Mouse (Mus musculus) urinary bladder, postnatal 36 days (tissue): ENCODE data around the gene Csad.
"Not testable (repeated sequence)": the region's sequence is repeated elsewhere in the genome, so short reads cannot be mapped to it uniquely, and the experiment has no call there.

Experiments
- DNase-seq, 2 experiments: peaks; one replicate each; pipeline ENCODE4 v3.0.0; 2022; ENCODE audit warnings: low spot score in 2 of 2, mixed read lengths in 1 of 2

Csad gene

GRCm38 (mm10) chr15:102165468-102166100, 38.9 kb downstream of the Csad start:
- no peak for DNase-seq

- no peak for DNase-seq
Observed at GRCm38 (mm10) chr15:102163900-102164693, 40.4 kb downstream of the Csad start.

DNA sequence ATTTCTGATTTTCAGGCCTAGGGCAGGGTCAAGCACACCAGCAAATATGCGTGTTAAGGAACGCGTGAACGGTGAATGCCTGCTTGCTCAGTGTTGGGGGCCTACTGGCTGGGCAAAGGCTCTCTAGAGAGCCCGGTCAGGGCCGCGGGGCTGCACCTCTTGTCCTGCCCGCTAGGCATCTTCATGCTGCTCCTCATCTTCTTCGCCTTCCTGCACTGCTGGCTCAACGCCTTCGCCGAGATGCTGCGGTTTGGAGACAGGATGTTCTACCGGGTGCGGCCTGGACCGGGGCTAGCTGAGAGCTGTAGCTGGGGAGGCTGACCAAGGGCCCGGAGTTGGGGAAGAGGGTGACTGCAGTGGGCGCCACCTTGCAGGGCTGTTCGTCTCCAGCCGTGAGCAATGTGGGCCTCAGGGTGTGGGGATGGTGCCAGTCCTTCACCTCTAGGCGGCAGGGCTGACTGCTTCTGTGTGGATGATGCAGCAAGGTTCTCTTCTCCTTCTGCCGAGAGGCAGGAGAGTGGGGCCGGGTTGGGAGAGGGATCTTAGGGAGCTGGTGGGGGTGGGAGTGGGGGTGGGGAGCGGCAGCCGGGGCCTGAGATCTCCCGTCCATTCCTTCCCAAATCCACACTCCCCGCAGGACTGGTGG, 44.0 kb downstream of the Csad start:
- DNase-seq, result no peak

- no peak for DNase-seq
Observed at GRCm38 (mm10) chr15:102156836-102157235, 47.7 kb downstream of the Csad start.

DNA sequence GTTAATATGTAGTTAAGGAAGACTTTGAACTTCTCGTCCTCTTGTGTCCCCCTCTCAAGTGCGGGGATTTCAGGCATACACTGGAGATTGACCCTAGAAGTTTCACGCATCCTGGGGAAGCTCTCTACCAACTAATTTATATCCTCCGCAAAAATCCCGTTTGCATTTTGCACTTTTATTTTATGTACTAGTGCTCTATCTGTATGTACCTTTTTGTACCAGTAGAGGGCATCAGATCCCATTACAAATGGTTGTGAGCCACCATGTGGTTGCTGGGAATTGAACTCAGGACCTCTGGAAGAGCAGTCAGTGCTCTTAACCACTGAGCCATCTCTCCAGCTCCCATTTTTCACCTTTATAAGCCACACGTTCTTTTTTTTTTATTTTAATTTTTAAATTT, 49.5 kb downstream of the Csad start:
- DNase-seq, result not testable (repeated sequence)

GRCm38 (mm10) chr15:102152646-102153045, 51.9 kb downstream of the Csad start:
- DNase-seq, result no peak

DNA sequence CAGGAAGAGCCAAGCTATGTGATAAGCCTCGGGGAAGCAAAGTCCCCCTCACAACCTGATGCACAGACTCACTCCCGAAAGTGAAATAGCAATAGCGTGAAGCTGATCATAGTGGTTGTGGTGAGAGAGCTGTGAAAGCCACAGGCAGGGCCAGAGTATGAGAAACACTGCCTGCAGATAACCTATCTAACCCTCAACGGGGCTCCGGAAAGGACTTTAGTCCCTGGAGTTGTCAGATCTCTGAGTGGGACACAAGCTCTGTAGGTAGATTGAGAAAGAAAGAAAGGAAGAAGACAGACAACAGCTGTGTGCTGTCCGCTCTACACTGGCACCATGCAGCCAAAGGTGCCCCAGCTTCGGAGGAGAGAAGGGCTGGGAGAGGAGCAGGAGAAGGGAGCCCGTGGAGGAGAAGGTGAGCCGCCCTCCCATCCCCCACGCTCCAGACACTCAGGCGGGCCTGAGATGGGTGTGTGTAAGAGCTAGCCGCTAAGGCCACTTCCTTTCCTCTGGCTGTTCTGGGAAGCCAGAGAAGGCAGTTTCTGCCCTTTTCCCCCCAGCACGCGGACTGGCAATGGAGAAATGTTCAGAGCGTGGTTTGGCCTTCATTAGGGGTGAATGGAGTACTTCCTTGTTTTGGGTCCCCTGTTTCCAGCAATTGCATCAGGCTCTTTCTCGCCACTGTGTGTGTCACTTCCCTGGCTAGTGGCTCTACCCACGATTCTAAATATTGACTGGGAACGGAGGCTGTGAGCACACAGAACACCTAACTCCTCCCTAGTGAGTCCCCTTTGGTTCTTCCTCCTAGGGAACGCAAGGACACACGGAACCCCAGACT, 54.0 kb downstream of the Csad start, which contains the start of gene Soat2:
Soat2 (plus strand) TSS at position 226 of the 835 bp plus-strand sequence.
- DNase-seq, result peak; percentile 46 to 50

- no peak for DNase-seq
Observed at GRCm38 (mm10) chr15:102149561-102149960, 55.0 kb downstream of the Csad start.

- no peak for DNase-seq
Observed at GRCm38 (mm10) chr15:102147674-102148402, 56.7 kb downstream of the Csad start.

DNA sequence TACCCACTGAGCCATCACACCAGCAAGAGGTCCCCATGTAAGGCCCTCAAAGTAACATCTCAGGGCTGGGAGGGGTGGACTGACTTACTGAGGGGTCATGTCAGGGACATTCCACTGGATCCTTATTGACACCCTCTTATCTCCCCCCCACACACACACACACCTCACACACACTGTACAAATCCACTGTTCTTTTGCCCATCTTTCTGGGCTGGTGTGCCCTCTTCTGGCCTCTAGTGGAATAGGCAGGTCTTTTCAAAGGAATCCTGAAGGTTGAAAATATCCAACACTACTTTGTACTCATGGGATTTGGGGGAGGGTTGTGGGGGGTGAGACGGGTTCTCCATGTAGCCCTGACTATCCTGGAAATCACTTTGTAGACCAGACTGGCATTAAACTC, 57.6 kb downstream of the Csad start:
- DNase-seq, result peak; percentile 32 to 38

GRCm38 (mm10) chr15:102146089-102146488, 58.4 kb downstream of the Csad start:
- DNase-seq, result no peak

GRCm38 (mm10) chr15:102145330-102145729, 59.2 kb downstream of the Csad start:
- DNase-seq, result peak; percentile 48 to 71

DNA sequence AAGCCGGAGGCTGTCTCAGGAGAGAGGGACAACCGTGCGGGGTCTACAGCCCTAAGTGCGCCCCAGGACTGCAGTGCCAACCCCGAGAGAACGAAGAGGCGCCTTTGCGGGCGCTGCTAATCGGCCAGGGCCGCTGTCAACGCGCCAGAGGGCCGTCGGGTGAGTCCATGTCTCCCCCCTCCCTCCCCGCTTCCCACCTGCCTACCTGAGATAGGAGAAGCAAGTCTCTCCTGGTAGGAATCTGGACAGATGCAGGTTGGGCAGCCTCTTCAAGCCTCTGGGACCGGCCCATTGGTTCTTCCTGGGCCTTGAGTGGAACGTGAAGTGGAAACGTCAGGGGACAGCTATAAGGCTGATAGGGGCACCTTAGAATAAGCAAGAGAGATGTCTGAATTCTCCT, 59.8 kb downstream of the Csad start:
- DNase-seq, result no peak

DNA sequence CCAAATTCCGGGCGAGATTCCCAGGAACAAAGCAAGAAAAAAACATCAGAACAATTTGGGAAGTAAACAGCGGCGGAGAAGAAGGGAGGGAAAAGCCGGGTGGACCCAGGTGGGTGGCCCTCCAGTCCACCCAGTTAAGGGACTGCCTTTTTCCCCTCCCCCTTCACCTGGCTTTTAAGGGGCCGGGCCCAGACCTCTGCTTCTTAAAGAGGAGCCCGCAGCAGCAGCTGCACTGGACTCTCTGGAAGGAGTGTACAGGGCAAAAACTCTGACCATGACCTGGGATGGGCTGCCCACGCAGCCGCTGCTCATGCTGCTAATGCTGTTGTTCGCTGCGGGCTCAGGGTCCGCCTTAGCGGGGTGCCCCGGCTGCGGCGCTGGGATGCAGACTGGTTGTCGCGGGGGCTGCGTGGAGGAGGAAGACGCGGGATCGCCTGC, 60.2 kb downstream of the Csad start, which contains the start of gene Igfbp6:
Igfbp6 (plus strand) TSS at position 89 of the 438 bp plus-strand sequence.
- DNase-seq, result peak in 1 of 2 experiments; percentile 45

GRCm38 (mm10) chr15:102142914-102143912, 61.3 kb downstream of the Csad start:
- peak in 1 of 2 experiments; percentile 75 for DNase-seq

- no peak for DNase-seq
Observed at GRCm38 (mm10) chr15:102141120-102141519, 63.4 kb downstream of the Csad start.

DNA sequence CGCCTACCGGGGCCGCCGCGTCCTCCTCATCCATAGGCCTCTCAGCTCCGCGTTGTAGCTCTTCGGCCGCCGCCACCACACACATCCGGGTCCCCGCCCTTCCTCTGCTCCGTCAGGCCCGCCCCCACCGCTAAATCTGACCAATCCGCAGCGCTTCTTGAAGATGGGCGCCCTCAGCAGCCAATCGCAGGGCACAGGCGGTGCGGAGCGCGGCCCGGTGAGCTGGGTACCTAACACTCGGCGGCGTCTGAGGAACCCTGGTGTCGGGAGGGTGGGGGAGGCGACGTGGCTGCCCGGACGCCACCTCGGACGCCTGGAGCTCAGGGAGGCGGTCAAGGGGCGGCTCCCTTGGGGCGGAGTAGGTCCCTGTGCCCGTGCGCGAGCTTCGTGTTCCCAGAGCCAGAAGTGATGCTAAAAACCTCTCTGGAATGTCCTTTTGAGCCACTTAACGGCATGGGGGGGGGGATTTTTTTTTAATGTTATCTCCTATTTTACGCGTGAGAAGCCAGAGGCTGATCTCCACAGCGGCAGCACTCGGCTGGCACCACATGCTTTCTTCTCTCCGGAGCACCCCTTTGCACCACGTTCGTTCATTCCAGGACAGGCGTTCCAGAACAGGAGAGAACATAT, 68.3 kb downstream of the Csad start, which contains the start of gene Spryd3:
Spryd3 (minus strand) TSS at position 106 of the 630 bp plus-strand sequence.
- peak; percentile 97 to 98 for DNase-seq

DNA sequence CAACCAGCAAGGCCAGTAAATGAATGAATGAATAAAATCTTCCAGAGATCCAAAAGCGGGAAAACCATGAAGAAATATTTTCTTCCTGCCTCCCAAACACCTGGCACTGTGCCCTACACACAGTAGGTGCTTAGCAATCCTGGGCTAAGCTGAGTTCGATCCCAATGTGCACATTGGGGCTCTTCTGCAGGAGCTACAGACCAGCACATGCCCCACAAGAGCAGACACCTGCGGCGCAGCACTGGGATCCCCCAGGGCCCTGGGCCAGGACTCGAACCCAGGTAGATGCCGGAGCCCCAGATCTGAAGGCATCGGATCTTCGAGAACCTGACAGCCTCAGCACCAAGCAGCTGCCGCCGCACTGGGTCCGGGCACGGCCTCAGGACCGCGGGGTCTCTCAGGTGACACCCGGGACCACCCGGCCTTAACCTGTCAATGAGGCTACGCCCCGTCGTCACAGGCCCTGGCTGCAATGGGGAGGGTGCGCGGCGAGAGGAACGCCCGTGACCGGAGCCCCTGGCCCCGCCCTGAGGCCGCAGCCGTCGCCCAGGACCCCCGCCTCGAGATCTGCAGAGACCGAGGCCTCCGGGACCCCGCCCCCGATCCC, 68.9 kb downstream of the Csad start:
- DNase-seq, result no peak

DNA sequence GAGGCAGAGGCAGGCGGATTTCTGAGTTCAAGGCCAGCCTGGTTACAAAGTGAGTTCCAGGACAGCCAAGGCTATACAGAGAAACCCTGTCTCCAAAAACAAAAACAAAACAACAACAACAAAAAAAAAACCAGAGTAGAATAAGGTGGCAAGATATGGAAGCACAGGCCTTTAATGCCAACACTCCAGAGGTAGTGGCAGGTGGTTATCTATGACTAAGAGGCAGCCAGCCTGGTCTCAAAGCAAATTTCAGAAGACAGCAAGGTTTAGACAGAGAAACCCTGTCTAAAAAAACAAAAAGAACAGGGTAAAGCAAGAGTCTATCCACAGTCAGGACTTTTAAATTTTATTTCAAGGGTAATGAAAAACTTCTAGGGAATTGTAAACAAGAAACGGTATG, 69.8 kb downstream of the Csad start:
- DNase-seq, result no peak
